Mouse (Mus musculus): Measurements from ENCODE around the gene Eps8l2.

Gene Eps8l2

GRCm38 (mm10) chr7:141338576-141339131 is at the start of gene Eps8l2:
Gene Eps8l2, plus strand, starts transcription at chr7:141338880.
- peak; percentile 29 for DNase-seq (ENCODE audit: low spot score)

- peak; percentile 29 for DNase-seq (ENCODE audit: low spot score)
These were observed 46.6 kb upstream of the Eps8l2 start, which contains the start of gene Drd4 for GRCm38 (mm10) chr7:141291921-141292582. Gene Drd4, plus strand, starts transcription at chr7:141292006.

- no peak for DNase-seq (ENCODE audit: low spot score)
These were observed 45.9 kb upstream of the Eps8l2 start for GRCm38 (mm10) chr7:141292583-141293388.

- DNase-seq (ENCODE audit: low spot score), result no peak
These were observed 44.7 kb upstream of the Eps8l2 start for GRCm38 (mm10) chr7:141293852-141294471.

- no peak for DNase-seq (ENCODE audit: low spot score)
These were observed 44.2 kb upstream of the Eps8l2 start for GRCm38 (mm10) chr7:141294479-141294878.

GRCm38 (mm10) chr7:141297926-141298650 is 40.6 kb upstream of the Eps8l2 start:
- DNase-seq (ENCODE audit: low spot score), result no peak

- DNase-seq (ENCODE audit: low spot score), result no peak
These were observed 39.5 kb upstream of the Eps8l2 start for GRCm38 (mm10) chr7:141299175-141299574.

- no peak for DNase-seq (ENCODE audit: low spot score)
These were observed 37.3 kb upstream of the Eps8l2 start for GRCm38 (mm10) chr7:141301386-141301785.

GRCm38 (mm10) chr7:141302702-141303268 is 35.9 kb upstream of the Eps8l2 start:
- no peak for DNase-seq (ENCODE audit: low spot score)

- DNase-seq (ENCODE audit: low spot score), result no peak
These were observed 34.1 kb upstream of the Eps8l2 start for GRCm38 (mm10) chr7:141304537-141304936.

- DNase-seq (ENCODE audit: low spot score), result no peak
These were observed 24.3 kb upstream of the Eps8l2 start for GRCm38 (mm10) chr7:141314416-141314815.

GRCm38 (mm10) chr7:141315076-141315475 is 23.6 kb upstream of the Eps8l2 start:
- DNase-seq (ENCODE audit: low spot score), result no peak

- DNase-seq (ENCODE audit: low spot score), result no peak
These were observed 22.7 kb upstream of the Eps8l2 start for GRCm38 (mm10) chr7:141315974-141316373.

GRCm38 (mm10) chr7:141317619-141318132 is 21.0 kb upstream of the Eps8l2 start:
- DNase-seq (ENCODE audit: low spot score), result no peak

- DNase-seq (ENCODE audit: low spot score), result no peak
These were observed 19.2 kb upstream of the Eps8l2 start for GRCm38 (mm10) chr7:141319446-141319845.

- DNase-seq (ENCODE audit: low spot score), result no peak
These were observed 14.0 kb upstream of the Eps8l2 start for GRCm38 (mm10) chr7:141324686-141325085.

- no peak for DNase-seq (ENCODE audit: low spot score)
These were observed 11.9 kb upstream of the Eps8l2 start for GRCm38 (mm10) chr7:141326546-141327446.

GRCm38 (mm10) chr7:141327469-141328372 is 11.0 kb upstream of the Eps8l2 start, which contains the start of the genes Deaf1 and Tmem80:
Gene Deaf1, minus strand, starts transcription at chr7:141327690.
Gene Tmem80, plus strand, starts transcription at chr7:141327739.
- peak; percentile 97 for DNase-seq (ENCODE audit: low spot score)

All from ovary, postnatal 14 days (tissue).